Mouse (Mus musculus): ENCODE results near the gene Ptk6.

The Ptk6 gene

DNA sequence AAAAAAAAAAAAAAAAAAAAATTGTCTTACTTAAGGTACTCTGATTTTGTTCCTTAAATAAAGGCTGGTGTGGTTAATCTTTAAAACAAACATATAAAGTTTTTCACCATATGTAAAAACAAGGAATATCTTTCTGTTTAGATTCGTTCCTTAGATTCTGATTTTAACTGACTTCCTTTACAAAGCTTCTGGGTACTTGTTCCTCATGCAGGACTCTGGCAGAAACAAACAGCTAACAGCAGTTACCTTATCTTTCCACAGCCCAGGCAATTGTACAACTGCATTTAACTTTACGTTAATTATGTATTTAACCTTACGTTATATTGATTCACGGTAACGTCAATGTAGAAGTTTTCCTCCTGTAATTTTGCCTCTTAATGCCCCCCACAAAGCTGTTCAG is 36.1 kb downstream of the Ptk6 start:
- no peak for DNase-seq (ENCODE audit: low spot score in 2 of 2)

DNA sequence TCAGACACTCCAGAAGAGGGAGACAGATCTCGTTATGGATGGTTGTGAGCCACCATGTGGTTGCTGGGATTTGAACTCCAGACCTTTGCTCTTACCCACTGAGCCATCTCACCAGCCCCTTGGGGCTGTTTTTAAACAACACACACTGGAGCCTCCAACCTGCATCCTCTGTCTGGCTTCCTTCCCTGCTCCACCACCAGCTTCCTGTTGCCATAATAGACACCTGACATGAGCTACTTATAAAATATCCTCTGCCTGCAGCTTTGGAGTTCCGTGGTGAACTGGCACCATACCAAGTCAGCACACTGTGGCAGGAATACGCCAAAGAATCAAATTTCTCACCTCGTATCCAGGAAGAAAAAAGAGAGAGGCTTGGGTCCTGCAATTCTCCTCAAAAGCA is 41.8 kb downstream of the Ptk6 start:
- DNase-seq (ENCODE audit: low spot score in 2 of 2), result no peak

DNA sequence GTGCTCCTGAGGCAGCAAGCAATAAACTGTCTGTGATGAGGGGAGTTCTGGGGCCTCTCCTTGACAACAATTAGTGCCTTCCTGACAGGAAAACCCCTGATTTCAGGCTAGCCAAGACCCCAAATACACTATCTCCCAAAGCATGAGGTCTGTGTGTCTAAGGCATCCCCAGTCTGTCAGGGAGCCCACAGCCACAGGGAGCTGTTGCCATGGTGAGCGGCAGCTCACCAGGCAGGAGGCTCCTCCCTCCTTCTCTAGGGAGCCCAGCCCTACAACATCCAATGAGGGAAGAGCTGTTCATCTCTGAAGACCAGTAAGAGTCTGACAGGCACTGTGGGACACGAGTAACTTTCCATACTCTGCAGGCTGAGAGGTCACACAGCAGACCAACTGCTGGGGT is 42.8 kb downstream of the Ptk6 start:
- DNase-seq (ENCODE audit: low spot score in 2 of 2), result no peak

DNA sequence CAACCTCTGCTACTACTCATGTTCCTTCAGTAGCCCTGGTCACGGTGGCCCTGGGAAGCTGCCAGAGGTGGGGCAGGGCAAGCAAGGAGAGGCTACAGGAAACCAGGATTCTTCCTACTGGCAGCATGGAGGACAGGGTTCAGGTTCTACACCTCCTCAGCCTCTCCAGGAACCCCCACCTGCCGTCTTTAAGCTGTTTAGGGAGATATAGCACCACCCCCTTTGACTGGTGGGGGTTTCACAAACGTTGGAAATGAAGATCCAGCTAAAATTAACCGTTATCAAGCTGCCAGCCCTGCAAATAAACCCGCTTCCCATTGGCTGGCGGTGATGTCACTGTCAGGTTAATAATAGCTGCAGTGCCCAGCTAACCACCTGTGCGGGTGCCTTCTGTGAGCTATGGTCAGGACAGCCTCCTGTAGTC is 43.5 kb downstream of the Ptk6 start:
- DNase-seq (ENCODE audit: low spot score in 2 of 2), result no peak

DNA sequence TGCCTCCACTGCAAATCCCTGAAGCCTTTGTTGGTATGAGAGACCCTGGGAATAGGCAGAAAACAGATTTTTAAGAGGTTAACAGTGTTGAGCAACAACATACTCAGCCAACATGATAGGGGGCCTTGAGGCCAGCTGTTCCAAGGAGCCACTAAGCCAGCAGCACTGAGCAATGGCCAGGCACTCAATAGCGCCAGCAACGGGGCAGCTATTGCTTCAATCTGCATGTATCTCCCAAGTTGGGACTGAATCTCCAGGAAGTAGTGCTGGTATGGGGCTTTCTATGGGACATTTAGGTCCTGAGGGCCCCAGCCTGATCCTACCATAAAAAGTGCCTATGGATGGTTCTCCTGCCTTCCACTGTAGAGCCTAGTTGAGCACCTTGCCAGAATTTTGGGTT is 44.1 kb downstream of the Ptk6 start:
- DNase-seq (ENCODE audit: low spot score in 2 of 2), result no peak

DNA sequence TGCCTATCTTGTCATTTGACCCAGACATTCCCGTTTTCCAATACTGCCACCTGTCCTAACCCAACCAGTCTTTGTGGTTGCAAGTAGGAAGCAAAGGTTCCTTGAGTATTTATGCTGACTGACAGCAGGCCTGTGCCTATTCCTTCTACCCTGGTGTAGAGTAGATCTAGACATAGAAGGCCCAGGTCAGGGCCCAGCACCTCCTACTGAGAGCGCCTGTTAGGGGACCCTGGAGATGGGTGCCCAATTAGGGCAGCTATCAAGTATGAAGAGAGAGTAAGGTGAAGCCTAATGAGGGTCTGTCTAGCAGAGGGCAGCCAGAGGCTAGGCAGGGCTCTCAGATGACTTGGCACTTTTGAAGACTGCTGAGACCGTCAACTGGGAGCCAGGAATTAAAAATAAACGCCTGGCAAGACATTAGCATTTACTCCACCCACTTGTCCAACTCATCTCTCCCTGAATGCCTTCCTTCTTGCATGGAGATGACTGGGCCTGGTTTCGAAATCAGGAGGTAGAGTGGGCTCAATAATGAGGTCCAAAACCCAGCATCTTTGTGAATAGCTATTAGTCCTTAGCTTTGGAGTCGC is 44.8 kb downstream of the Ptk6 start:
- no peak for DNase-seq (ENCODE audit: low spot score in 2 of 2)

DNA sequence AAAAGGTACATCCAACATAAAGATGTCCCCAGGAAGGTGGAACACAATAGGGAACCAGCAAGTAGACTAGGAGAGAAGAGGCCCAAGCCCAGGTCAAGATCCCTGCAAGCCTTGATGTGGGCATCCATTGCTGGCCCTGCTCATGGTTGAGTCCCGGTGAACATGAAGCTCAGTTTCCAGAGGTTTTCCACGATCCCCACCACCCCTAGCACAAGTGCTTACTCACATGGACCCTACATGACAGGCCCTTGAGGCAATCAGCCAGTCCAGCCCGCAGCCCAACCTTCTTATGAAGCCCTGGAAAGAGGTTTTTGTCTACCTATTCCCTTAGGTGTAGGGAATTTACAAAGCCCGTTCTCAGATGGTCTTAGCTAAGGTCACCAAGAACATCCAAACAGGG is 45.4 kb downstream of the Ptk6 start:
- no peak for DNase-seq (ENCODE audit: low spot score in 2 of 2)

DNA sequence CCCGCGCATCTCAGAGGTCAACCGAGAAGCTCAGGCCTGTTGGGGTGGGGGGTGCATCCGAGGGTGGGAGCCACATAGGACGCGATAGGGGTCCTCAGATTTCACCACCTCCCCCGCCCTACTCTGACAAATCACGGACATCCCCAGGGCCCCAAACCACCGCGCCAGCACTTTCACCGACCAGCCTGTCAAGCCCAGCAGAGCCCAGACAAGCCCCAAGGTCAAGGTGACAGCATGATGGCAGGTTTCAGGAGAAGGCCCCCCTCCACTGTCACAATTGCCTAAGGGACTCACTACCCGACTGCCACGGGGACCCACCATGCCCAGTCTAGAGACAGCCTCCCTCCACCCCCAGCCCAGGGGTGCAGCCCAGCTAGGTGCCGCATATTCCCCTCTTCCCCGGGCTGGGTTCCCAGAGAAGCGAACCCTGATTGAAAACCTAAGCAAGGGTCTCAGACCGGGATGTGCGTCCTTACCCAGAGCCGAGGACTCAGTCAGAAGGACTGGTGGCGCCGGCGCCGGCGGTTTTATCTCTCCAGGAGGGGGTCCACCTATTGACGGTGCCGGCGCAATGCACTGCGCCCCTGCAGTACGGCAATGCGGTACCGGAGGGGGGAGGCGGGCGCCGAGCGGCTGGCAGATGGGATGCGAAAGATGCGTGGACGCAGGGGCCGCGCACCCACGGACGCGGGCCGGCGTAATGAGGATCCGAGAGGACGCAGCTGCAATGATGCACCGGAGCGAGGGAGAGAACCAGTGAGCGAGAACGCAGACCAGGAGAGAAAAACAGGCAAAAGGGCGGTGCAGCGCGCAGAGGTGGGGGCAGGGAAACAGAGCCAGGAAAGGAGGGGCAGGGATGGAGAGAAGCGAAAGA is 46.1 kb downstream of the Ptk6 start, which contains the start of gene Eef1a2:
Eef1a2 (minus strand) TSS at position 767 of the 874 bp plus-strand sequence.
- no peak for DNase-seq (ENCODE audit: low spot score in 2 of 2)

DNA sequence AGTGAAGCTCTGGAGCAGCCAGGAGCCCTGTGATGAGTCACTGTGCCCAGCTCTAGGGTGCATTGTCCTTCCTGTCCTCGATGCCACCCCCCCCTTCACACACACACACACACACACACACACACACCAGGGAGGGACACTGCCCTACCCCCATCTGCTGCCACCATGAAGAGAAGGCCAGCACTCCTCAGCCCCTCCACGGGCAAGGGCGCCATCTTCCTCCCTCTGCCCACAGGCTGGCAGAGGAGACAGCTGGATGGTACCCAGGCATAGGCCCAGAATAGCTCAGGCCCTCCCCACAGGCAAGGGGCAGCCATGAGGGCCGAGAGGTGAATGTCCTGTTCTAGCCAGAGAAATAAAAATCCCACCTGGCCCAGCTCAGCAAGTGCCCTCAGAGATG is 46.8 kb downstream of the Ptk6 start:
- no peak for DNase-seq (ENCODE audit: low spot score in 2 of 2)

DNA sequence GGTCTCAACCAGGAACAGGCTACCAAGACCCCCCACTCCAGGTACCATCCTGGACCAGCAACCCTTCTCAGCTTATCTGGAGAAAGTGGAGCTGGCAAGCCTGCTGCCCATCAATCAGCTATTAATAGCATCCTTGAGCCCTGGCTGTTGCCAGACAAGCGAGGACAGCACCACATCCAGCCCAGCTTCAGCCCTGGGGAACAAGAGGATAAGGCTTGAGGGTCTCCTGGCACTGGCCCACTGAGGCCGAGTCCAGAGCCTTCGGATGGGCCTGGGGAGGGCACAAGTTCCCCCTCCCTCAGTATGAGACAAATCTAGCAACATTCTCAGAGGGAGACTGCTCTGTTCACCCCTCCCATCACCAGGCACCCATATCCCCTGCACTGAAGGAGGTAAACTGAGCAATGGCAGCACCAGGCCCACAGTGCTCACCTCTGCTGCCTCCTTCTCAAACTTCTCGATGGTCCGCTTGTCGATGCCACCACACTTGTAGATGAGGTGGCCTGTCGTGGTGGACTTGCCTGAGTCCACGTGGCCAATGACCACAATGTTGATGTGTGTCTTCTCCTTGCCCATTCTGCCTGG is 47.7 kb downstream of the Ptk6 start:
- no peak for DNase-seq (ENCODE audit: low spot score in 2 of 2)

DNA sequence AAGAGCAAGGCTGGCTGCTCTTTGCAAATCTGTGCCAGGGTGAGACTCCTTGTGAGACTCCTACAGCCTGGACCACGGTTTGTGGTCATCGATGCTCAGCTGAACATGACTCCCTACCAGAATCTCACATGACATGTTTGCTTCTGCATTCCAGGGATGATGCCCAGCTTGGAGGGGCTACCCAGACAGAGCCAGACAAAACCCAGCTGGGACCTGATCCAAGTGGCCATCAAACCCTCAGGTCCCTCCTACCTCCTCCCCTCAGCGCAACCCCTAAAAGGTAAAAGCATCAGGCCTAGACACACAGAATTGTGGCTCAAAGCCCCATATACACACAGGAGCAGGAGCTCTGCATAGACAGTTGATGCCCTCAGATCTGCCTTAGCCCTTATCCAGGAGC is 48.2 kb downstream of the Ptk6 start:
- no peak for DNase-seq (ENCODE audit: low spot score in 2 of 2)

DNA sequence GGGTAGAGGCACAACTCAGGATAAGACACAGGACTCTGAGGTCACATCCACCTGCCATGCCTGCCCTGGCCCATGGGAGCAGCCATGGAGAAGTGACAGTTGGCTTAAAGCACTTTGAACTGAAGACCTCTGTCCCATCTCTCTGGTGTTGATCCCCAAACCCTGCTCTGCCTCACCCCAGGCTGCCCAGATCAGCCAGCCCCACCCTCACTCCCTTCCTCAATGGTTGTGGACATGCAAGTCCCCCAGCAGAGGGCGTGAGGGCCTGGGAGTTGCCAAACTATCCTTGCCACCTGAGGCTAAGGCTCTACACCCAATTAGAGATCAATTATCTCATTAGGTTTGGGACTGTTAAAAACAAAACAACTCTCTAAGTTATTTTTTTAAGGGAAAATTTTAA is 48.8 kb downstream of the Ptk6 start:
- no peak for DNase-seq (ENCODE audit: low spot score in 2 of 2)

DNA sequence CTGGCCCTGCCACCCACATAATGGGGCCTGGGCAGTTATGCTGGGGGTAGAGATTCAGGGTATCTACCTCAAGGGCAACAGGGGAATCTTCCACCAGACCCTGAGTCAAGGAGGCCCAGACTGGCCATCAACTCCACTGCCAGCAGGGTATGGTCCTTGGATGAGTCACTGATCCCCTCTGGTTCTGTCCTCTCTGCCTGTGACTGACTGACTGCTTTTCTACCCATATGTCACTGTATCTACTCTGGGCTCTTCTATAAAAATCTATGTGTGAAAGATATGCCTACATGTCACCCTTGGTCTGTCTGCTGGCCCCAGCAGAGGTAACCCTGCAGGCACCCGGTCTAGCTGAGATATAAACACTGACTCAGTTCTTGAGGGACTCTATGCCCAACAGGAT is 49.5 kb downstream of the Ptk6 start:
- no peak for DNase-seq (ENCODE audit: low spot score in 2 of 2)

DNA sequence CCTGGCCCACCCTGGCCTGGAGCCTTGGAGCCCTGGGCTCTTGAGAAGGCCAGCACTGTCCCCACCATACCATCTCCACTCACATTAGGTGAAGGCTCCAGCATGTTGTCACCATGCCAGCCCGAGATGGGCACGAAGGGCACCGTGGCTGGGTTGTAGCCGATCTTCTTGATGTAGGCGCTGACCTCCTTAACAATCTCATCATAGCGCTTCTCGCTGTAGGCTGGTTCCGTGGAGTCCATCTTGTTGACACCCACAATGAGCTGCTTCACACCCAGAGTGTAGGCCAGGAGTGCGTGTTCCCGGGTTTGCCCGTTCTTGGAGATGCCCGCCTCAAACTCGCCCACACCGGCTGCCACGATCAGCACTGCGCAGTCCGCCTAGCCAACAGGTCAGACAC is 49.9 kb downstream of the Ptk6 start:
- DNase-seq (ENCODE audit: low spot score in 2 of 2), result no peak

DNA sequence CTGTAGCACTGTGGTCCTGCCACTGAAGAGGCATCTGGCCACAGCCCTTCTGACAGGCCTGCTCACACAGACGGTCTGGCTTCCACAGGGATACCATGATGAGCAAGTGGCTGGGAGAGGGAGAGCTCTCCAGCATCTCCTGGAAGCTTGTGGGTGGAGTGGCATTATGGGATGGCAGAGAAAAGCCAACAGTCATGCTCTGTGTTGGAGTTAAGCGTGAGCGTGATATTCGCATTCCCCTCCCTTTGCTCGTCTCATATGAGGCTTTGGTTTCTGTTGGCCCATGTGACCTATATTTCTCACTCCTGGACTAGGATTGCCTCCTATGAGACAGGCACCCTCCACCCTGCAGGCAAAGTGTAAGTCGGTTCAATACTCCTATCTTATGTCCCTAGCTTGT is 52.3 kb downstream of the Ptk6 start:
- no peak for DNase-seq (ENCODE audit: low spot score in 2 of 2)

DNA sequence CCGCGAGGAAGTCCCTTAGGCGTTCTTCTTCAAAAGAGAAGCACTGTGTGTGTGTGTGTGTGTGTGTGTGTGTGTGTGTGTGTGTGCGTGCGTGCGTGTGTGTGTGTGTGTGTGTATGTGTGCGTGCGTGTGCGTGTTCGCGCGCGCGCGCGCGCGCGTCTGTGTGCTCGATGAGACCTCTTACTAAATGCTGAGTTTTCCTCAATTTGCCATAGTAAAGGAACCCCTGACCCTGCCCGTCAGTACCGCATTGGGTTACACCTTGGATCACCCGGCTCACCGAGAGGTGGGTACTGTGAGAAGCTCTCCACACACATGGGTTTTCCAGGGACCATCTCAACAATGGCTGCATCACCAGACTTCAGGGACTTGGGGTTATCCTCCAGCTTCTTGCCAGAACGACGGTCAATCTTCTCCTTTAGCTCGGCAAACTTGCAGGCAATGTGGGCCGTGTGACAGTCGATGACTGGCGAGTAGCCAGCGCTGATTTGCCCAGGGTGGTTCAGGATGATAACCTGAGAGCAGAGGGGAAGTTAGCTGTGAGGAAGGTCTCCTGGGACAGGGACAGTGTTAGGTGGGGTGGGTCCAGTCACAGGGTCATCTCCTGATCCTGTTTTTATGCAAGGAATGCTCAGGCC is 54.2 kb downstream of the Ptk6 start:
- DNase-seq (ENCODE audit: low spot score in 2 of 2), result no peak

DNA sequence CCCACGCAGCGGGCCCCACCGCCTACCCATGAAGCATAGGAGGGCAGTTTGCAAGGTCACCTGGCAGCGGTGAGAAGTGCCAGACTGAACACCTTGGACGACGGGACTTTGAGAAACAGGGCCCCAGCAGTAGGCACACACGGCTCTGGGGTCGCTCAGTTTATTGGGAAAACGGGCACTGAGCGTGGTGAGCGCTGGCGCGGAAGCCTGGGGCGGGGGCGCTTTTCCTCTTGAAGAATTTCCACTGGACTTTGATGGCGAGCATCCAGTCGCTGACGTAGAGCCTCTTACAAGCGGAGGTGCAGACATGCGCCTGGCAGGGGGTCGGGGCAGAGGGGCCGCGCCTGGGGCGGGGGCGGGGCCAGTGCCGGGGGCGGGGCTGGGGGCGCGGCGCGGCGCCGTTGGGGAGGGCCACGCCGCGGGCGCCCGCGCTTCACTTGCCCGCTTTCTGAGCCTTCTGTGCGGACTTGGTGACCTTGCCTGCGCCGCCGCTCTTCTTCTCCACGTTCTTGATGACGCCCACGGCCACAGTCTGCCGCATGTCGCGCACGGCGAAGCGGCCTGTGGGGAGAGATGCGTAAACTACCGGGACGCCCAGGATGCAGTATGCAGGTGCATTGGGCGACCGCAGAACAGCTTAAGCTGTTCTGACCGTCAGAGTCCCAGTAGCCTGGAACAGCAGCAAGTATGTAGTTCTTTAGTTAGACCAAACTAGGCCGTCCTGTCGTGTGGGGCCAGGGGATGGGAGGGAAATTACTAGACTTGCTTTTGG is 54.9 kb downstream of the Ptk6 start:
- no peak for DNase-seq (ENCODE audit: low spot score in 2 of 2)

DNA sequence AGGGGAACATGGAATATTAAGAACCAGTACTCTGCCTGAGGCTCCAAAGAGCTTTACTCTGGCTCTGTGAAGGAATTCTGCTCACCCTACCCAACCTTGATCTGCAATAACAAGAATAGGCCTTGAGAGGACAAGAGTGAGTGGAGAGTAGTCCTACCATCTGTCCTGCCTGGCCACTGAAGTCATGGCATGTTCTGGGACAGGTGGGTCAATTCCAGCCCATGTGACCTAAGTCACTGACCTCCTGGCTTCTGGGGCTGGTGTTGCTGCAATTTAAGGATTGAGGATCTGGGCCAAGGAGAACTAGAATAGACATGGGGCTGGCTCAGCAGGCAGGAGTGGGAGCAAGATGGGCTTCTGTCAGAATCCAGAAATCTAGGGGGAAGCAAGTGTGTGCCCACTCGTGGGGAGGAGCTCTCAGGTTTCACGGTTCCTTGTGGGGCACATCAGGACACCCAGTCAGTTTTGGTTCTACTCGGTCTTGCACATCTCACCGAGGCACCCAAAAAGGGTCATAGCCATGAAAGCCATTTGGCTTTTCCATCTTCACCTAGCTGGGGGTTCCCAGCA is 55.5 kb downstream of the Ptk6 start:
- no peak for DNase-seq (ENCODE audit: low spot score in 2 of 2)

DNA sequence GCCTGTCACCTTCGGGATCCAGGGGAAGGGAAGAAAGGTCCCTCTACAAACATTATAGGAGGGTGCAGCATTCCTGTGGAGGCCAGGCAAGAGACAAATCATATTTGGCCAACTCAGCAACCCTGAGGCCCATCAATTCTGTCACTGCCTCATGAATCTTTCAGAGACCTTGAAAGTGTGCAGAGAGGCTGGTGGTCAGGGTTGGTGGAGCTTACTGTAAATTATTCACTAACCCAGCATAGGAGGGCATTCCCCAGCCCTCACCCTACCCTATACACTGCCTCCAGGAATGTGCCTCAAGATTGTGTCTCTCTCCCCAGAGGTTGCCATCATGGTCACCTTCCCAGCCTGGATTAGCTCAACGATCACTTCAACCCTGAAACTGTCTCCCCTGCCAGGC is 57.9 kb downstream of the Ptk6 start:
- DNase-seq (ENCODE audit: low spot score in 2 of 2), result no peak

All from urinary bladder, adult 18-20 months (tissue).